Mouse (Mus musculus) liver, embryonic 12.5 days (tissue): ENCODE results near the gene Igsf3. TPM values are rescaled to one million over a fixed set of nuclear protein-coding genes. Genes with fewer than 3 reads are reported as not detected.

Experiments
- ATAC-seq: fragments of 200-750 bp; cut with Nextera tagmentation; 2 replicates; pipeline ENCODE4 v1.8.0; 2017; ENCODE audit warnings: moderate number of reproducible peaks, mild to moderate bottlenecking, moderate library complexity
- H3K27ac ChIP-seq: fragments of 300-500 bp; sonication (generic); 2 replicates; pipeline ENCODE4 v1.5.1; 2016; ENCODE audit warnings: mild to moderate bottlenecking
- H3K27me3 ChIP-seq: fragments of 300-500 bp; sonication (generic); replicated peaks from 2 replicates; pipeline ENCODE4 v1.6.1; 2016; ENCODE audit warnings: mild to moderate bottlenecking, moderate library complexity
- H3K36me3 ChIP-seq: fragments of 300-500 bp; sonication (generic); 2 replicates; pipeline ENCODE4 v1.6.1; 2016; ENCODE audit warnings: mild to moderate bottlenecking, moderate library complexity
- H3K4me1 ChIP-seq: fragments of 300-500 bp; sonication (generic); 2 replicates; pipeline ENCODE4 v1.6.1; 2016
- H3K4me2 ChIP-seq: fragments of 300-500 bp; sonication (generic); 2 replicates; pipeline ENCODE4 v1.6.1; 2016; ENCODE audit warnings: mild to moderate bottlenecking, moderate library complexity
- H3K4me3 ChIP-seq: fragments of 300-500 bp; sonication (generic); 2 replicates; pipeline ENCODE4 v1.5.1; 2016; ENCODE audit warnings: mild to moderate bottlenecking, moderate library complexity
- H3K9ac ChIP-seq: fragments of 300-500 bp; sonication (generic); 2 replicates; pipeline ENCODE4 v1.6.1; 2016; ENCODE audit warnings: mild to moderate bottlenecking, moderate library complexity
- H3K9me3 ChIP-seq: fragments of 300-500 bp; sonication (generic); replicated peaks from 2 replicates; pipeline ENCODE4 v1.6.1; 2016; ENCODE audit warnings: mild to moderate bottlenecking, moderate library complexity
- WGBS: fragments of 180-500 bp; shearing (Covaris S2); methylation state at CpG from one replicate; pipeline ENCODE4 v1.1.7; 2016; ENCODE audit not compliant: insufficient replicate concordance; 5-methylcytosine and 5-hydroxymethylcytosine counted together
- polyA plus RNA-seq: library from polyadenylated mRNA; unstranded; fragments of >200 nt; fragmentation: Nextera tagmentation; extraction: Ambion mirVana; gene quantifications from 2 replicates; pipeline ENCODE4 v1.2.1, GENCODE M21; 2016

Gene Igsf3
- polyA plus RNA-seq, 1 experiment from 2014 or later: 10.3 TPM

DNA sequence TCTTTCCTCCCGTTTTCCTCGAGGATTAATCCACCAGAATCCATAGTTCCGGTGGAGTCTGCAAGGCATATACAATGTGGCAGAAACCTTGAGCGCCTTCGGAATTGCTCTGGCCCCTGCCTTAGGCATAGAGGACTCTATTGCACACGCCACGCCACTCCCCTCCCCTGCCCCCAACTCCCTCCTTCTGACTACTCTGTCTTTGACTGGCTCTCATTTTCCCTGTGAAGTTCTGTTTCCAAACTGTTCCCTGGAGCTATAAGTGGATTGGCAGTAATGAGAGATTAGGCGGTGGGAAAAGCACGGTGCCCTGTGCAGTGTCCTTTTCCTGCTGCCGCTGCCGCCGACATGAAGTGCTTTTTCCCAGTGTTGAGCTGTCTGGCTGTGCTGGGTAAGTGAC, 1.2 kb downstream of the Igsf3 start:
- H3K27ac ChIP-seq: peak overlapping the region; percentile 75
- H3K9ac ChIP-seq: peak overlapping the region; percentile 83
- no peaks in the 10 kb centered on the region; the same call in 1 of the 2 replicates for H3K27me3 ChIP-seq
- peaks cover 84% of the 10 kb centered on the region for H3K4me1 ChIP-seq
- peak overlapping the region; percentile 97 for H3K4me2 ChIP-seq
- no peak for ATAC-seq
- 2% methylated on average over 12 of the region's 12 CpGs for WGBS
- peaks cover 4% of the 10 kb centered on the region; the same call in 1 of the 2 replicates for H3K36me3 ChIP-seq
- no peaks in the 10 kb centered on the region for H3K9me3 ChIP-seq
- H3K4me3 ChIP-seq: peak overlapping the region; percentile 79

- H3K4me1 ChIP-seq: peaks cover 67% of the 10 kb centered on the region
- no peak for ATAC-seq
- no peak overlapping the region for H3K27ac ChIP-seq
- H3K36me3 ChIP-seq: peaks cover 4% of the 10 kb centered on the region; the same call in 1 of the 2 replicates
- H3K27me3 ChIP-seq: no peaks in the 10 kb centered on the region; the same call in 1 of the 2 replicates
- 58% methylated on average over 4 of the region's 4 CpGs for WGBS
- H3K4me3 ChIP-seq: no peak overlapping the region
- no peaks in the 10 kb centered on the region for H3K9me3 ChIP-seq
- no peak overlapping the region for H3K9ac ChIP-seq
- H3K4me2 ChIP-seq: peak overlapping the region; percentile 21
Measured at GRCm38 (mm10) chr3:101379789-101380188, 2.9 kb downstream of the Igsf3 start.

- Histone ChIP-seq H3K9me3 (no peaks in the 10 kb centered on the region), H3K4me2 (no peak overlapping the region), H3K27me3 (no peaks in the 10 kb centered on the region; the same call in 1 of the 2 replicates), H3K27ac (no peak overlapping the region), H3K4me3 (no peak overlapping the region), H3K9ac (no peak overlapping the region), H3K36me3 (peaks cover 4% of the 10 kb centered on the region; the same call in 1 of the 2 replicates), H3K4me1 (peaks cover 54% of the 10 kb centered on the region)
- WGBS: 72% methylated on average over 5 of the region's 5 CpGs
- ATAC-seq: no peak
Measured at GRCm38 (mm10) chr3:101381691-101382090, 4.8 kb downstream of the Igsf3 start.

DNA sequence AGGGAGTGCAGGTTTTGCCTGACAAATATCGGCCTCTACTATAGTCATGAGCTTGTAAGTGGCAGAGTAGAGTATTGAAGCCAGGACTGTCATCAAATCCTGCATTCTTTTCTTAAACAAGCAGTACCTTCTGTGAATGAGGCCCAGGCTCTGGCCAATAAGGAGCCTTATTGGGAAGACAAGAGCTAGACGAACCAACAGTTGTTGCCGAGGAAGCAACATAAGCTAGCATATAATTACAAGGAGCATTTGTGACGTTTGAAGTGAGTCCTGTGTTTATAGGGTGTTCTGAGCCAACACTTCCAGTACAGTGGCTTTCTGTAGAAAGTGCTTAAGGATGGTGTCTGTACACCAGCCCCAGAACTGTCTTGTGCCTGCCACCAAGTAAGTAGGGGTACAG, 5.9 kb downstream of the Igsf3 start:
- Histone ChIP-seq H3K4me3 (no peak overlapping the region), H3K4me1 (peaks cover 53% of the 10 kb centered on the region), H3K27me3 (no peaks in the 10 kb centered on the region; the same call in 1 of the 2 replicates), H3K4me2 (no peak overlapping the region), H3K9ac (no peak overlapping the region), H3K9me3 (no peaks in the 10 kb centered on the region), H3K27ac (no peak overlapping the region), H3K36me3 (peaks cover 4% of the 10 kb centered on the region; the same call in 1 of the 2 replicates)
- 80% methylated on average over 4 of the region's 4 CpGs for WGBS
- no peak for ATAC-seq

- Histone ChIP-seq H3K36me3 (peaks cover 4% of the 10 kb centered on the region; the same call in 1 of the 2 replicates), H3K4me2 (no peak overlapping the region), H3K9ac (no peak overlapping the region), H3K4me3 (no peak overlapping the region), H3K4me1 (peaks cover 31% of the 10 kb centered on the region), H3K9me3 (no peaks in the 10 kb centered on the region), H3K27ac (no peak overlapping the region), H3K27me3 (no peaks in the 10 kb centered on the region)
- 60% methylated on average over 8 of the region's 8 CpGs for WGBS
- ATAC-seq: no peak
Measured at GRCm38 (mm10) chr3:101386430-101387016, 9.6 kb downstream of the Igsf3 start.

- Histone ChIP-seq H3K4me2 (peak overlapping the region; percentile 29), H3K9me3 (no peaks in the 10 kb centered on the region), H3K4me3 (no peak overlapping the region), H3K4me1 (peaks cover 26% of the 10 kb centered on the region), H3K27me3 (no peaks in the 10 kb centered on the region), H3K36me3 (no peaks in the 10 kb centered on the region), H3K9ac (no peak overlapping the region), H3K27ac (no peak overlapping the region)
- 17% methylated on average over 9 of the region's 10 CpGs for WGBS
- ATAC-seq: no peak
Measured at GRCm38 (mm10) chr3:101387849-101388248, 11.0 kb downstream of the Igsf3 start.

DNA sequence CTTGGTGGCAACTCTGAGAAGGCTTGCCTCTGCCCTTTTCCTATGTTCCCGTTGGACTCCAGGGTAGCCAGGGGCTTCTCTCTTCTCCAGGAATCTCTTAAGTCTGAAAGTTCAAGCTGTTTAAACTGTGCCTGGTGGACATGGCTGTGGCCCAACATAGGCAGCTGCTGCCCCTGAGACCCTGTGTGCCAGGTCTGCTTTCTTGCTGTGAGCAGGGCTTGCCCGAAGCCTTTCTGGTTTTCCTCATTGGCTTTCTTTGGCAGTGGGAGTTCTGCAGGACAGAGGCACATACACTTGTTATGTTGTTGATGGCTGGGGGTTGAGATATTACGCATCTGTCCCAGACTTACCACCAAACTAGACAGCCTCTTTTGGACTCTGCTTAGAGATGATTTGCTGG, 12.7 kb downstream of the Igsf3 start:
- no peak for ATAC-seq
- Histone ChIP-seq H3K27ac (no peak overlapping the region), H3K9me3 (no peaks in the 10 kb centered on the region), H3K4me2 (no peak overlapping the region), H3K36me3 (0 out of 2 replicates have a peak, but pooled peaks cover 4% of the 10 kb centered on the region), H3K4me1 (peaks cover 26% of the 10 kb centered on the region), H3K4me3 (no peak overlapping the region), H3K9ac (no peak overlapping the region), H3K27me3 (no peaks in the 10 kb centered on the region)
- 86% methylated on average over 3 of the region's 3 CpGs for WGBS

GRCm38 (mm10) chr3:101390472-101390871, 13.6 kb downstream of the Igsf3 start:
- no peak for ATAC-seq
- WGBS: 63% methylated on average over 9 of the region's 9 CpGs
- no peaks in the 10 kb centered on the region for H3K9me3 ChIP-seq
- H3K36me3 ChIP-seq: 0 out of 2 replicates have a peak, but pooled peaks cover 4% of the 10 kb centered on the region
- peaks cover 26% of the 10 kb centered on the region for H3K4me1 ChIP-seq
- no peak overlapping the region for H3K4me3 ChIP-seq
- no peak overlapping the region for H3K4me2 ChIP-seq
- no peak overlapping the region for H3K9ac ChIP-seq
- no peaks in the 10 kb centered on the region for H3K27me3 ChIP-seq
- H3K27ac ChIP-seq: no peak overlapping the region

GRCm38 (mm10) chr3:101391991-101392390, 15.1 kb downstream of the Igsf3 start:
- WGBS: 81% methylated on average over 6 of the region's 6 CpGs

GRCm38 (mm10) chr3:101393103-101393644, 16.3 kb downstream of the Igsf3 start:
- H3K27me3 ChIP-seq: no peaks in the 10 kb centered on the region
- 0 out of 2 replicates have a peak, but pooled peaks cover 4% of the 10 kb centered on the region for H3K36me3 ChIP-seq
- H3K9ac ChIP-seq: no peak overlapping the region
- H3K4me2 ChIP-seq: no peak overlapping the region
- ATAC-seq: no peak
- H3K9me3 ChIP-seq: no peaks in the 10 kb centered on the region
- WGBS: 74% methylated on average over 6 of the region's 6 CpGs
- H3K4me3 ChIP-seq: no peak overlapping the region
- peaks cover 37% of the 10 kb centered on the region for H3K4me1 ChIP-seq
- no peak overlapping the region for H3K27ac ChIP-seq

More at GRCm38 (mm10) chr3:101391991-101392390, 15.1 kb downstream of the Igsf3 start:
- H3K4me3 ChIP-seq: no peak overlapping the region
- 0 out of 2 replicates have a peak, but pooled peaks cover 4% of the 10 kb centered on the region for H3K36me3 ChIP-seq
- H3K4me1 ChIP-seq: peaks cover 34% of the 10 kb centered on the region
- ATAC-seq: no peak
- no peak overlapping the region for H3K4me2 ChIP-seq
- H3K9ac ChIP-seq: no peak overlapping the region
- no peak overlapping the region for H3K27ac ChIP-seq
- H3K9me3 ChIP-seq: no peaks in the 10 kb centered on the region
- H3K27me3 ChIP-seq: no peaks in the 10 kb centered on the region

DNA sequence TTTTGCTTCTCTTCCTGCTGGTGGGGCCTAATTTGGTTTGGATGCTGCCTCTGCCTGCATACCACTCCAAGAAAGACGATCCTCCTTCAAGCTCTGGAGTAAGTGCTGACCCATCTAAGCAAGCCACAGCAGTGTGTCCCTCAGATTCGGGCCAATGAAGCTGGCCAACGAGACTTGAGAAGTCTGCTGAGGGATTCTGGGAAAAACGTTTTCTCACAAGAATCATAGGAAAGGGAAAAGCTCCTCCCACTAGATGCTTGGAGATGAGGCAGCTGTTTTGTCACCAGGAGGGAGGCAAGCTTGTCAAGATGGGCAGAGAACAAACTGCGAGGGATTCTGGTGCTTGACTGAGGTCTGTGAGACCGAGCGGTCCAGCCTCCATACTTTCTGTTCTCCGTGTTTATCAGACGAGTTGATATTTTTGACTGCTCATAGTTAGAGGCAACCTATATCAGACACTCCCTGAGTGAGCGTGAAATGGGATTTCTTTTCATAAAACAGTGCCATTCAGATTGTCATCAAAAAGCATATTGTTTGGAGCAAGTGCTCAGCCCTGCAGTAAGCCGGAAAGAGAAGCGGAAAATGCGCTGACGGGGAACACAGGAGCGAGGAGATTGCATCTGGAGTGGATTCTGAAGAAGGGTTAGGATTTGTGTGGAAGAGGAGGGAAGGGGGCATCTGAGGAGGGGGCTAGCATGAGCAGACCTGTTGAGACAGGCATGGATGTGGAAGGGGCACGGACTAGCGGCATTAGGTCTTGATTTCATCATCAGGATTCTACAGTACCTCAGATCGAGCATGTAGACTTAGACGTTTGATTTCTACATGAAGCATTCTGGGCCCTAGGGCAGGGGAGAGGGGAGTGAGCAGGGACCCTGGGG, 17.0 kb downstream of the Igsf3 start:
- Histone ChIP-seq H3K27ac (no peak overlapping the region), H3K27me3 (no peaks in the 10 kb centered on the region), H3K36me3 (0 out of 2 replicates have a peak, but pooled peaks cover 4% of the 10 kb centered on the region), H3K4me1 (peaks cover 37% of the 10 kb centered on the region), H3K9me3 (no peaks in the 10 kb centered on the region), H3K4me2 (no peak overlapping the region), H3K9ac (no peak overlapping the region), H3K4me3 (no peak overlapping the region)
- no peak for ATAC-seq
- 72% methylated on average over 19 of the region's 19 CpGs for WGBS

GRCm38 (mm10) chr3:101395341-101395740, 18.5 kb downstream of the Igsf3 start:
- Histone ChIP-seq H3K4me2 (no peak overlapping the region), H3K4me3 (no peak overlapping the region), H3K4me1 (peaks cover 38% of the 10 kb centered on the region), H3K9me3 (no peaks in the 10 kb centered on the region), H3K27ac (no peak overlapping the region), H3K36me3 (0 out of 2 replicates have a peak, but pooled peaks cover 4% of the 10 kb centered on the region), H3K9ac (no peak overlapping the region), H3K27me3 (no peaks in the 10 kb centered on the region)
- 61% methylated on average over 5 of the region's 5 CpGs for WGBS
- ATAC-seq: no peak
